In genomic region chr2:74686988-74687697, GRCm38 (mm10) we compare ENCODE assay signal across 18 mouse cellular contexts. TPM values are rescaled to one million over a fixed set of nuclear protein-coding genes. Genes with fewer than 3 reads are reported as not detected.
A peak's percentile ranks its signal among the peaks of the same experiment; 100 is the strongest.
DNase-seq lines count a peak whose midpoint lies in the region; ATAC-seq and TF ChIP-seq lines count a peak whose summit lies in the region.
"Had no signal": no experiment of that assay in that cellular context is flagged by ENCODE, and none has a peak within 500 bp of the region (broad histone marks: within the 10 kb centered on the region; RNA-seq: fewer than 3 reads in every experiment).

No protein-coding gene starts in this region.

- no peaks in the 10 kb centered on the region for H3K36me3 ChIP-seq in hindbrain, embryonic 10.5 days
- H3K36me3 ChIP-seq in hindbrain, embryonic 12.5 days: no peaks in the 10 kb centered on the region
- H3K36me3 ChIP-seq in E14TG2a.4 (ENCODE audit: insufficient read depth, low read length): no peaks in the 10 kb centered on the region
- H3K36me3 ChIP-seq in embryonic facial prominence, embryonic 10.5 days (replicated peaks): no peaks in the 10 kb centered on the region
- H3K36me3 ChIP-seq in limb, embryonic 12.5 days: peaks cover 14% of the 10 kb centered on the region; the same call in 1 of the 2 replicates
- H3K36me3 ChIP-seq in forebrain, postnatal 0 days (ENCODE audit: insufficient read depth): no peaks in the 10 kb centered on the region
- H3K36me3 ChIP-seq: embryonic facial prominence, embryonic 12.5 days; forebrain, embryonic 12.5 days; heart, embryonic 15.5 days; midbrain, embryonic 12.5 days had no signal

- WGBS in hindbrain, embryonic 10.5 days: under 1% methylated on average over 27 of the region's 27 CpGs
- WGBS in hindbrain, embryonic 12.5 days: under 1% methylated on average over 27 of the region's 27 CpGs
- WGBS in embryonic facial prominence, embryonic 10.5 days: under 1% methylated on average over 27 of the region's 27 CpGs
- under 1% methylated on average over 27 of the region's 27 CpGs for WGBS in limb, embryonic 12.5 days
- 2% methylated on average over 27 of the region's 27 CpGs for WGBS in forebrain, postnatal 0 days

- peaks cover 100% of the 10 kb centered on the region for H3K27me3 ChIP-seq in hindbrain, embryonic 10.5 days (ENCODE audit: insufficient read depth, poor library complexity, severe bottlenecking)
- H3K27me3 ChIP-seq in hindbrain, embryonic 12.5 days: peaks cover 92% of the 10 kb centered on the region
- H3K27me3 ChIP-seq in E14TG2a.4 (ENCODE audit: insufficient read depth, low read length): peaks cover 89% of the 10 kb centered on the region
- H3K27me3 ChIP-seq in embryonic facial prominence, embryonic 10.5 days (replicated peaks; ENCODE audit: low read depth, poor library complexity, severe bottlenecking): peaks cover 100% of the 10 kb centered on the region
- peaks cover 45% of the 10 kb centered on the region for H3K27me3 ChIP-seq in limb, embryonic 12.5 days
- H3K27me3 ChIP-seq in forebrain, postnatal 0 days (ENCODE audit: insufficient read depth, low read length): peaks cover 90% of the 10 kb centered on the region

- H3K9me3 ChIP-seq in hindbrain, embryonic 10.5 days: no peaks in the 10 kb centered on the region
- 0 out of 2 replicates have a peak, but pooled peaks cover 3% of the 10 kb centered on the region for H3K9me3 ChIP-seq in hindbrain, embryonic 12.5 days (replicated peaks)
- H3K9me3 ChIP-seq in E14TG2a.4 (ENCODE audit: low read length): no peaks in the 10 kb centered on the region
- no peaks in the 10 kb centered on the region for H3K9me3 ChIP-seq in embryonic facial prominence, embryonic 10.5 days
- H3K9me3 ChIP-seq in limb, embryonic 12.5 days: no peaks in the 10 kb centered on the region
- 0 out of 2 replicates have a peak, but pooled peaks cover 4% of the 10 kb centered on the region for H3K9me3 ChIP-seq in forebrain, postnatal 0 days (ENCODE audit: low read length)
- H3K9me3 ChIP-seq: embryonic facial prominence, embryonic 12.5 days; forebrain, embryonic 12.5 days; heart, embryonic 15.5 days; midbrain, embryonic 12.5 days had no signal

- no peak overlapping the region for H3K4me3 ChIP-seq in hindbrain, embryonic 10.5 days
- H3K4me3 ChIP-seq in hindbrain, embryonic 12.5 days: no peak overlapping the region
- peak overlapping the region; percentile 46 for H3K4me3 ChIP-seq in E14TG2a.4 (replicated peaks; ENCODE audit: low read length)
- no peak overlapping the region for H3K4me3 ChIP-seq in embryonic facial prominence, embryonic 10.5 days
- peak overlapping the region; percentile 58 for H3K4me3 ChIP-seq in limb, embryonic 12.5 days (replicated peaks)
- no peak overlapping the region for H3K4me3 ChIP-seq in forebrain, postnatal 0 days (ENCODE audit: low read depth, low read length)
- H3K4me3 ChIP-seq: embryonic facial prominence, embryonic 12.5 days; forebrain, embryonic 12.5 days; heart, embryonic 15.5 days; midbrain, embryonic 12.5 days had no signal

- H3K4me2 ChIP-seq in hindbrain, embryonic 12.5 days (replicated peaks): no peak overlapping the region
- H3K4me2 ChIP-seq in limb, embryonic 12.5 days: peak overlapping the region; percentile 92
- H3K4me2 ChIP-seq in forebrain, postnatal 0 days (ENCODE audit: low read depth): no peak overlapping the region
- H3K4me2 ChIP-seq: embryonic facial prominence, embryonic 12.5 days; forebrain, embryonic 12.5 days; heart, embryonic 15.5 days; midbrain, embryonic 12.5 days had no signal

- peak; percentile 51 for DNase-seq in hindbrain, embryonic 10.5 days (ENCODE audit: low spot score)
- peak; percentile 54 for DNase-seq in embryonic facial prominence, embryonic 10.5 days (ENCODE audit: low spot score)
- DNase-seq in adrenal gland, adult (ENCODE audit: inconsistent age in 2 of 2, low spot score in 1 of 2): no peak
- DNase-seq in forebrain, postnatal 0 days: no peak
- DNase-seq: cerebellum, adult 9-11 months; thymus, adult 2 months had no signal

- no peak overlapping the region for H3K9ac ChIP-seq in hindbrain, embryonic 12.5 days
- H3K9ac ChIP-seq in limb, embryonic 12.5 days (replicated peaks): peak overlapping the region; percentile 96
- no peak overlapping the region for H3K9ac ChIP-seq in forebrain, postnatal 0 days
- H3K9ac ChIP-seq: embryonic facial prominence, embryonic 12.5 days; forebrain, embryonic 12.5 days; heart, embryonic 15.5 days; midbrain, embryonic 12.5 days had no signal

- no peak for TF ChIP-seq CTCF in E14TG2a.4 (conservative IDR thresholded peaks at IDR 0.05; ENCODE audit: low read length)
- TF ChIP-seq CTCF in forebrain, postnatal 0 days (IDR thresholded peaks at IDR 0.05; ENCODE audit: low read depth): no peak

- H3K4me1 ChIP-seq in hindbrain, embryonic 10.5 days (replicated peaks): peaks cover 19% of the 10 kb centered on the region
- peaks cover 7% of the 10 kb centered on the region for H3K4me1 ChIP-seq in hindbrain, embryonic 12.5 days
- H3K4me1 ChIP-seq in E14TG2a.4 (replicated peaks; ENCODE audit: low read depth, low read length): peaks cover 56% of the 10 kb centered on the region
- H3K4me1 ChIP-seq in embryonic facial prominence, embryonic 10.5 days: peaks cover 17% of the 10 kb centered on the region
- H3K4me1 ChIP-seq in limb, embryonic 12.5 days (replicated peaks): peaks cover 39% of the 10 kb centered on the region
- no peaks in the 10 kb centered on the region for H3K4me1 ChIP-seq in forebrain, postnatal 0 days (ENCODE audit: insufficient read depth)

- H3K27ac ChIP-seq in hindbrain, embryonic 10.5 days: no peak overlapping the region
- H3K27ac ChIP-seq in hindbrain, embryonic 12.5 days: no peak overlapping the region
- no peak overlapping the region for H3K27ac ChIP-seq in embryonic facial prominence, embryonic 10.5 days (replicated peaks)
- peak overlapping the region; percentile 92 for H3K27ac ChIP-seq in limb, embryonic 12.5 days
- H3K27ac ChIP-seq in forebrain, postnatal 0 days (ENCODE audit: low read depth, low read length): no peak overlapping the region
- H3K27ac ChIP-seq: embryonic facial prominence, embryonic 12.5 days; forebrain, embryonic 12.5 days; heart, embryonic 15.5 days; hindbrain, postnatal 0 days; midbrain, embryonic 12.5 days had no signal

- no peak for ATAC-seq in hindbrain, embryonic 12.5 days (ENCODE audit: low FRiP score)
- no peak for ATAC-seq in limb, embryonic 12.5 days (ENCODE audit: insufficient number of reproducible peaks, insufficient read depth, low FRiP score, low TSS enrichment, low read depth)
- no peak for ATAC-seq in forebrain, postnatal 0 days
- ATAC-seq: hindbrain, postnatal 0 days had no signal

RNA-seq across cellular contexts. Expression of gene Hoxd10, which starts 4.6 kb away (rescaled TPM):
- polyA plus RNA-seq in hindbrain, embryonic 10.5 days (2016; fragmentation: Nextera tagmentation; extraction: Ambion mirVana): not detected in 2 replicates
- polyA plus RNA-seq in hindbrain, embryonic 12.5 days (2016; fragmentation: Nextera tagmentation; extraction: Ambion mirVana): not detected in 2 replicates
- not detected in 2 replicates for polyA plus RNA-seq in embryonic facial prominence, embryonic 10.5 days (2016; fragmentation: Nextera tagmentation; extraction: Ambion mirVana)
- 39.5 and 42.0 TPM in 2 replicates for polyA plus RNA-seq in limb, embryonic 12.5 days (2016; fragmentation: Nextera tagmentation; extraction: Ambion mirVana)
- total RNA-seq in forebrain, postnatal 0 days (2014; rRNA removed): not detected in 2 replicates
- polyA plus RNA-seq in forebrain, postnatal 0 days (2015; fragmentation: Nextera tagmentation; extraction: Ambion mirVana): not detected in 2 replicates
- total RNA-seq: adrenal gland, adult 18-20 months; hindbrain, postnatal 0 days; layer of hippocampus, postnatal 25 days; liver, adult 2 months had no signal
- polyA plus RNA-seq: embryonic facial prominence, embryonic 12.5 days; forebrain, embryonic 12.5 days; heart, embryonic 15.5 days; hindbrain, postnatal 0 days; liver, adult 2 months; midbrain, embryonic 12.5 days; thymus, adult 2 months had no signal

RNA-seq across cellular contexts. Expression of gene Hoxd11, which starts 7.8 kb away (rescaled TPM):
- polyA plus RNA-seq in hindbrain, embryonic 10.5 days (2016; fragmentation: Nextera tagmentation; extraction: Ambion mirVana): not detected in 2 replicates
- not detected in 2 replicates for polyA plus RNA-seq in hindbrain, embryonic 12.5 days (2016; fragmentation: Nextera tagmentation; extraction: Ambion mirVana)
- not detected in 2 replicates for polyA plus RNA-seq in embryonic facial prominence, embryonic 10.5 days (2016; fragmentation: Nextera tagmentation; extraction: Ambion mirVana)
- 55.4 and 62.0 TPM in 2 replicates for polyA plus RNA-seq in limb, embryonic 12.5 days (2016; fragmentation: Nextera tagmentation; extraction: Ambion mirVana)
- total RNA-seq in forebrain, postnatal 0 days (2014; rRNA removed): not detected in 2 replicates
- not detected in 2 replicates for polyA plus RNA-seq in forebrain, postnatal 0 days (2015; fragmentation: Nextera tagmentation; extraction: Ambion mirVana)
- total RNA-seq: adrenal gland, adult 18-20 months; gastrocnemius, adult 8-10 months; hindbrain, postnatal 0 days; layer of hippocampus, postnatal 25 days; liver, adult 2 months had no signal
- polyA plus RNA-seq: embryonic facial prominence, embryonic 12.5 days; forebrain, embryonic 12.5 days; heart, embryonic 15.5 days; hindbrain, postnatal 0 days; liver, adult 2 months; midbrain, embryonic 12.5 days; thymus, adult 2 months had no signal

RNA-seq across cellular contexts. Expression of gene Hoxd9, which starts 10.4 kb away (rescaled TPM):
- polyA plus RNA-seq in hindbrain, embryonic 10.5 days (2016; fragmentation: Nextera tagmentation; extraction: Ambion mirVana): not detected in 2 replicates
- 0.10 TPM in 1 of 2 replicates, not detected in the other for polyA plus RNA-seq in hindbrain, embryonic 12.5 days (2016; fragmentation: Nextera tagmentation; extraction: Ambion mirVana)
- not detected in 2 replicates for polyA plus RNA-seq in embryonic facial prominence, embryonic 10.5 days (2016; fragmentation: Nextera tagmentation; extraction: Ambion mirVana)
- 17.8 and 19.2 TPM in 2 replicates for polyA plus RNA-seq in limb, embryonic 12.5 days (2016; fragmentation: Nextera tagmentation; extraction: Ambion mirVana)
- total RNA-seq in forebrain, postnatal 0 days (2014; rRNA removed): not detected in 2 replicates
- not detected in 2 replicates for polyA plus RNA-seq in forebrain, postnatal 0 days (2015; fragmentation: Nextera tagmentation; extraction: Ambion mirVana)
- total RNA-seq: hindbrain, postnatal 0 days; layer of hippocampus, postnatal 25 days; liver, adult 2 months had no signal
- polyA plus RNA-seq: forebrain, embryonic 12.5 days; hindbrain, postnatal 0 days; liver, adult 2 months; midbrain, embryonic 12.5 days had no signal

RNA-seq across cellular contexts. Expression of gene Hoxd12, which starts 12.3 kb away (rescaled TPM):
- not detected in 2 replicates for polyA plus RNA-seq in hindbrain, embryonic 10.5 days (2016; fragmentation: Nextera tagmentation; extraction: Ambion mirVana)
- not detected in 2 replicates for polyA plus RNA-seq in hindbrain, embryonic 12.5 days (2016; fragmentation: Nextera tagmentation; extraction: Ambion mirVana)
- polyA plus RNA-seq in embryonic facial prominence, embryonic 10.5 days (2016; fragmentation: Nextera tagmentation; extraction: Ambion mirVana): not detected in 2 replicates
- 113 and 130 TPM in 2 replicates for polyA plus RNA-seq in limb, embryonic 12.5 days (2016; fragmentation: Nextera tagmentation; extraction: Ambion mirVana)
- not detected in 2 replicates for total RNA-seq in forebrain, postnatal 0 days (2014; rRNA removed)
- polyA plus RNA-seq in forebrain, postnatal 0 days (2015; fragmentation: Nextera tagmentation; extraction: Ambion mirVana): not detected in 2 replicates
- total RNA-seq: adrenal gland, adult 18-20 months; gastrocnemius, adult 8-10 months; hindbrain, postnatal 0 days; layer of hippocampus, postnatal 25 days; liver, adult 2 months had no signal
- polyA plus RNA-seq: embryonic facial prominence, embryonic 12.5 days; forebrain, embryonic 12.5 days; heart, embryonic 15.5 days; hindbrain, postnatal 0 days; liver, adult 2 months; midbrain, embryonic 12.5 days; thymus, adult 2 months had no signal

RNA-seq across cellular contexts. Expression of gene Hoxd8, which starts 17.3 kb away (rescaled TPM):
- not detected in 2 replicates for polyA plus RNA-seq in hindbrain, embryonic 10.5 days (2016; fragmentation: Nextera tagmentation; extraction: Ambion mirVana)
- polyA plus RNA-seq in hindbrain, embryonic 12.5 days (2016; fragmentation: Nextera tagmentation; extraction: Ambion mirVana): 0.14 and 0.46 TPM in 2 replicates
- polyA plus RNA-seq in embryonic facial prominence, embryonic 10.5 days (2016; fragmentation: Nextera tagmentation; extraction: Ambion mirVana): not detected in 2 replicates
- 7.5 and 7.8 TPM in 2 replicates for polyA plus RNA-seq in limb, embryonic 12.5 days (2016; fragmentation: Nextera tagmentation; extraction: Ambion mirVana)
- 0.10 TPM in 1 of 2 replicates, not detected in the other for total RNA-seq in forebrain, postnatal 0 days (2014; rRNA removed)
- 0.22 TPM in 1 of 2 replicates, not detected in the other for polyA plus RNA-seq in forebrain, postnatal 0 days (2015; fragmentation: Nextera tagmentation; extraction: Ambion mirVana)
- total RNA-seq: layer of hippocampus, postnatal 25 days; liver, adult 2 months had no signal
- polyA plus RNA-seq: forebrain, embryonic 12.5 days; hindbrain, postnatal 0 days had no signal

Comparison
In these comparisons a context has a peak if more than half of its experiments do, and no peak if none do; other contexts are left out.
1. DNase-seq: peak in hindbrain, embryonic 10.5 days (single experiment) and embryonic facial prominence, embryonic 10.5 days (single experiment); none in adrenal gland, adult (0 of 2) and forebrain, postnatal 0 days (single experiment).
2. H3K4me3 ChIP-seq: peak in E14TG2a.4 (single experiment) and limb, embryonic 12.5 days (single experiment); none in hindbrain, embryonic 10.5 days (single experiment), hindbrain, embryonic 12.5 days (single experiment), embryonic facial prominence, embryonic 10.5 days (single experiment) and forebrain, postnatal 0 days (single experiment).
3. RNA of gene Hoxd10, which starts 4.6 kb away (polyA plus RNA-seq): 39.5 to 42.0 TPM in limb, embryonic 12.5 days; not detected in hindbrain, embryonic 10.5 days, not detected in hindbrain, embryonic 12.5 days, not detected in embryonic facial prominence, embryonic 10.5 days and not detected in forebrain, postnatal 0 days; every median in the first group is over 10 times any median in the second.
4. RNA of gene Hoxd11, which starts 7.8 kb away (polyA plus RNA-seq): 55.4 to 62.0 TPM in limb, embryonic 12.5 days; not detected in hindbrain, embryonic 10.5 days, not detected in hindbrain, embryonic 12.5 days, not detected in embryonic facial prominence, embryonic 10.5 days and not detected in forebrain, postnatal 0 days; every median in the first group is over 10 times any median in the second.
5. RNA of gene Hoxd9, which starts 10.4 kb away (polyA plus RNA-seq): 17.8 to 19.2 TPM in limb, embryonic 12.5 days; not detected in forebrain, postnatal 0 days, not detected in hindbrain, embryonic 10.5 days, 0.10 TPM in hindbrain, embryonic 12.5 days and not detected in embryonic facial prominence, embryonic 10.5 days; every median in the first group is over 10 times any median in the second.